Mouse (Mus musculus) neural tube, embryonic 15.5 days (tissue): ENCODE measurements around the gene Slfn2. TPM values are rescaled to one million over a fixed set of nuclear protein-coding genes. Genes with fewer than 3 reads are reported as not detected.

ENCODE experiments used
- ATAC-seq: fragments of 200-750 bp; cut with Nextera tagmentation; 2 replicates; pipeline ENCODE4 v1.8.0; 2017; ENCODE audit warnings: mild to moderate bottlenecking, moderate TSS enrichment, moderate library complexity; ENCODE audit not compliant: low FRiP score
- H3K27ac ChIP-seq: fragments of 300-500 bp; sonication (generic); replicated peaks from 2 replicates; pipeline ENCODE4 v1.5.1; 2015; ENCODE audit warnings: mild to moderate bottlenecking, inconsistent platforms
- H3K27me3 ChIP-seq: fragments of 300-500 bp; sonication (generic); replicated peaks from 2 replicates; pipeline ENCODE4 v1.6.1; 2015; ENCODE audit warnings: inconsistent platforms
- H3K36me3 ChIP-seq: fragments of 300-500 bp; sonication (generic); 2 replicates; pipeline ENCODE4 v1.6.1; 2015; ENCODE audit warnings: inconsistent platforms
- H3K4me1 ChIP-seq: fragments of 300-500 bp; sonication (generic); 2 replicates; pipeline ENCODE4 v1.6.1; 2015; ENCODE audit warnings: inconsistent platforms
- H3K4me2 ChIP-seq: fragments of 300-500 bp; sonication (generic); 2 replicates; pipeline ENCODE4 v1.6.1; 2015; ENCODE audit warnings: inconsistent platforms, mild to moderate bottlenecking, moderate library complexity
- H3K4me3 ChIP-seq: fragments of 300-500 bp; sonication (generic); replicated peaks from 2 replicates; pipeline ENCODE4 v1.5.1; 2015; ENCODE audit warnings: mild to moderate bottlenecking, inconsistent platforms
- H3K9ac ChIP-seq: fragments of 300-500 bp; sonication (generic); replicated peaks from 2 replicates; pipeline ENCODE4 v1.6.1; 2015; ENCODE audit warnings: mild to moderate bottlenecking, inconsistent platforms
- H3K9me3 ChIP-seq: fragments of 300-500 bp; sonication (generic); replicated peaks from 2 replicates; pipeline ENCODE4 v1.6.1; 2016; ENCODE audit warnings: inconsistent platforms
- WGBS: fragments of 180-500 bp; shearing (Covaris S2); methylation state at CpG from one replicate; pipeline ENCODE4 v1.1.7; 2015; ENCODE audit warnings: mixed read lengths; 5-methylcytosine and 5-hydroxymethylcytosine counted together
- polyA plus RNA-seq: library from polyadenylated mRNA; unstranded; fragments of >200 nt; fragmentation: Nextera tagmentation; extraction: Ambion mirVana; gene quantifications from 2 replicates; pipeline ENCODE4 v1.2.1, GENCODE M21; 2015

Gene Slfn2
- polyA plus RNA-seq, 1 experiment from 2014 or later = 2.0 TPM

GRCm38 (mm10) chr11:83060412-83061020 lies 4.4 kb upstream of the Slfn2 start:
- no peak overlapping the region for H3K4me3 ChIP-seq
- no peaks in the 10 kb centered on the region for H3K9me3 ChIP-seq
- no peak overlapping the region for H3K27ac ChIP-seq
- WGBS = 81% methylated on average over 5 of the region's 5 CpGs
- no peak for ATAC-seq
- no peak overlapping the region for H3K9ac ChIP-seq
- no peaks in the 10 kb centered on the region for H3K4me1 ChIP-seq
- H3K4me2 ChIP-seq = no peak overlapping the region
- no peaks in the 10 kb centered on the region for H3K36me3 ChIP-seq
- H3K27me3 ChIP-seq = no peaks in the 10 kb centered on the region

- Histone ChIP-seq H3K4me3 (no peak overlapping the region), H3K36me3 (no peaks in the 10 kb centered on the region), H3K27ac (no peak overlapping the region), H3K9me3 (no peaks in the 10 kb centered on the region), H3K4me1 (no peaks in the 10 kb centered on the region), H3K27me3 (no peaks in the 10 kb centered on the region), H3K4me2 (no peak overlapping the region), H3K9ac (no peak overlapping the region)
- ATAC-seq = no peak
- 90% methylated on average over 7 of the region's 7 CpGs for WGBS
Measured at GRCm38 (mm10) chr11:83061806-83062205, 3.1 kb upstream of the Slfn2 start.

- no peak for ATAC-seq
- Histone ChIP-seq H3K4me1 (no peaks in the 10 kb centered on the region), H3K27ac (no peak overlapping the region), H3K27me3 (no peaks in the 10 kb centered on the region), H3K9ac (no peak overlapping the region), H3K4me3 (no peak overlapping the region), H3K36me3 (no peaks in the 10 kb centered on the region), H3K4me2 (no peak overlapping the region), H3K9me3 (no peaks in the 10 kb centered on the region)
- 86% methylated on average over 4 of the region's 4 CpGs for WGBS
Measured at GRCm38 (mm10) chr11:83063126-83063525, 1.8 kb upstream of the Slfn2 start.

- Histone ChIP-seq H3K27me3 (no peaks in the 10 kb centered on the region), H3K4me1 (no peaks in the 10 kb centered on the region), H3K36me3 (no peaks in the 10 kb centered on the region), H3K27ac (no peak overlapping the region), H3K4me2 (no peak overlapping the region), H3K9me3 (no peaks in the 10 kb centered on the region), H3K4me3 (no peak overlapping the region), H3K9ac (no peak overlapping the region)
- WGBS = 78% methylated on average over 3 of the region's 3 CpGs
- ATAC-seq = no peak
Measured at GRCm38 (mm10) chr11:83063941-83064349, 967 bp upstream of the Slfn2 start.

- Histone ChIP-seq H3K4me2 (no peak overlapping the region), H3K4me3 (no peak overlapping the region), H3K4me1 (no peaks in the 10 kb centered on the region), H3K27me3 (no peaks in the 10 kb centered on the region), H3K9ac (no peak overlapping the region), H3K27ac (no peak overlapping the region), H3K36me3 (no peaks in the 10 kb centered on the region), H3K9me3 (no peaks in the 10 kb centered on the region)
- no peak for ATAC-seq
- WGBS = 43% methylated on average over 6 of the region's 6 CpGs
Measured at GRCm38 (mm10) chr11:83065441-83066344, 781 bp downstream of the Slfn2 start.

GRCm38 (mm10) chr11:83066640-83067531 lies 2.0 kb downstream of the Slfn2 start:
- Histone ChIP-seq H3K27me3 (no peaks in the 10 kb centered on the region), H3K4me3 (no peak overlapping the region), H3K36me3 (no peaks in the 10 kb centered on the region), H3K9ac (no peak overlapping the region), H3K27ac (no peak overlapping the region), H3K4me1 (no peaks in the 10 kb centered on the region), H3K4me2 (no peak overlapping the region), H3K9me3 (no peaks in the 10 kb centered on the region)
- no peak for ATAC-seq
- 47% methylated on average over 11 of the region's 11 CpGs for WGBS

- Histone ChIP-seq H3K9ac (no peak overlapping the region), H3K27ac (no peak overlapping the region), H3K4me2 (no peak overlapping the region), H3K4me3 (no peak overlapping the region), H3K9me3 (no peaks in the 10 kb centered on the region), H3K4me1 (no peaks in the 10 kb centered on the region), H3K27me3 (no peaks in the 10 kb centered on the region), H3K36me3 (no peaks in the 10 kb centered on the region)
- 77% methylated on average over 4 of the region's 4 CpGs for WGBS
- no peak for ATAC-seq
Measured at GRCm38 (mm10) chr11:83067982-83068694, 3.2 kb downstream of the Slfn2 start.

GRCm38 (mm10) chr11:83070321-83070970 lies 5.5 kb downstream of the Slfn2 start:
- Histone ChIP-seq H3K27ac (no peak overlapping the region), H3K4me3 (no peak overlapping the region), H3K9ac (no peak overlapping the region), H3K9me3 (no peaks in the 10 kb centered on the region), H3K36me3 (no peaks in the 10 kb centered on the region), H3K27me3 (no peaks in the 10 kb centered on the region), H3K4me2 (no peak overlapping the region), H3K4me1 (no peaks in the 10 kb centered on the region)
- WGBS = 81% methylated on average over 15 of the region's 15 CpGs
- ATAC-seq = no peak

GRCm38 (mm10) chr11:83077714-83078422 lies 13.0 kb downstream of the Slfn2 start:
- H3K9ac ChIP-seq = no peak overlapping the region
- ATAC-seq = no peak
- 80% methylated on average over 3 of the region's 3 CpGs for WGBS
- no peak overlapping the region for H3K27ac ChIP-seq
- no peaks in the 10 kb centered on the region for H3K36me3 ChIP-seq
- H3K4me2 ChIP-seq = no peak overlapping the region
- no peaks in the 10 kb centered on the region for H3K9me3 ChIP-seq
- no peak overlapping the region for H3K4me3 ChIP-seq
- no peaks in the 10 kb centered on the region for H3K4me1 ChIP-seq
- H3K27me3 ChIP-seq = no peaks in the 10 kb centered on the region

GRCm38 (mm10) chr11:83078423-83079140 lies 13.7 kb downstream of the Slfn2 start:
- Histone ChIP-seq H3K4me2 (no peak overlapping the region), H3K9me3 (no peaks in the 10 kb centered on the region), H3K4me1 (no peaks in the 10 kb centered on the region), H3K27ac (no peak overlapping the region), H3K36me3 (no peaks in the 10 kb centered on the region), H3K4me3 (no peak overlapping the region), H3K9ac (no peak overlapping the region), H3K27me3 (no peaks in the 10 kb centered on the region)
- no peak for ATAC-seq
- 85% methylated on average over 5 of the region's 5 CpGs for WGBS
